Mouse (Mus musculus): ENCODE results near the gene Auts2. TPM values are rescaled to one million over a fixed set of nuclear protein-coding genes. Genes with fewer than 3 reads are reported as not detected.
A peak's percentile ranks its signal among the peaks of the same experiment; 100 is the strongest.

Gene Auts2
- total RNA-seq, 2 experiments from 2014 or later: 28.8 to 35.3 TPM

DNA sequence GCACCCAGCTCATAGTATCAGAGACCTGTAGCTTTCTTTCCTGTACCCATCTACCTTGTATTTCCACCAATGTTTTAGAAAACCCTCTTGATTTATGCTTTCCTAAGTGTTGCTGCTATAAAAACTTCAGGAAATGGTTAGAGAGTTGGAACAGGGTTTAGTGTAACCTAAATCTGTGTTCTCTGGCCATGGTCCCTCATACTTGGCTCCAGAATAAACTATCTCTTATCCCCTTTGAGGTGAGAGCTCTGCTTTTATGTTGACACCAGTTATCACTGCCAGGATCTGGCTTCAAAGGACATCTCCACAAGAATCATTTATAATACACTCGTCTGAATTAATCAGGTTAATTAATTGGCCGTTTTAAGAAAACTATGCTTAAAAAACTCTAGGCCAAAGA lies 714.5 kb downstream of the Auts2 start:
- intact Hi-C loops (cut with DNase I): no loop called here
- no peak for DNase-seq

DNA sequence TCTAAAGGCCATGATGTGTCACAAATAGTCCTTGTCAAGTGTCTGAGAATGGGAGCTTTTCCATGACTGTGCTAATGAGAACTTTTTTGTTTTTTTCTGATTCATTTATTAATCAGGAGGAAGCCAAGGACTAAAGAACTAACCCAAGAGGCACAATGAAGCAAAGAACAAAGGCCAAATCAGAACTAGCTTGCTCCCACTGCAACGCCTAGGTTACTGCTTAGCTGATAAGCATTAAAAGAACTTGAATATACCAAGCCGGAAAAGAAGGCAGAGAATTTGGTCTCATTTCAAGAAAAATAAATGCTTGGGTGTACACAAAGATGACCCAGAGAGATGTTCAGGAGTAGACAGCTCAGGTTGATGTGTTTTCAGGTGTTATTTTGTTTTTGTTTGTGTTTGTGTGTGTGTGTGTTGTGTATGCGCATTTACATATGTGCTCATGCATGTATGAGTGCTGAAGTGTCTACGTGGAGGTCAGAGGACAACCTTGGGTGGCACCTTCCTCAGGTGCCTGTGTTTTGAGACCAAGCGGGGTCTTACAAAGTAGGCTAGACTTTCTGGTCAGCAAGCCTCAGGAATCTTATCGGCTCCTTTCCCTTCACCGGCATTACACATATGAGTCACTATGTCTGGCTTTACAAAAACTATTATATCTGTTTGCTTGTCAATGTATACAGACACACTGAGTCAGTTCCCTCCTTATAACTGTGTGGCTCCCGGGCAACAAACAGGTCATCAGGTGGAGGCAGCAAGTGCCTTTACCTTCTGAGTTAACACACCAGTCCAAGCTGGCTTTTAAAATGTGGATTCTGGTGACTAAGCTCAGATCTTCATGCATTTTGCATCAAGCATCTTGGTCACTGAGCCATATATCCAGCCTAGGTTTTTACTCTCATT lies 716.5 kb downstream of the Auts2 start:
- DNase-seq: no peak
- intact Hi-C loops (cut with DNase I): no loop called here

DNA sequence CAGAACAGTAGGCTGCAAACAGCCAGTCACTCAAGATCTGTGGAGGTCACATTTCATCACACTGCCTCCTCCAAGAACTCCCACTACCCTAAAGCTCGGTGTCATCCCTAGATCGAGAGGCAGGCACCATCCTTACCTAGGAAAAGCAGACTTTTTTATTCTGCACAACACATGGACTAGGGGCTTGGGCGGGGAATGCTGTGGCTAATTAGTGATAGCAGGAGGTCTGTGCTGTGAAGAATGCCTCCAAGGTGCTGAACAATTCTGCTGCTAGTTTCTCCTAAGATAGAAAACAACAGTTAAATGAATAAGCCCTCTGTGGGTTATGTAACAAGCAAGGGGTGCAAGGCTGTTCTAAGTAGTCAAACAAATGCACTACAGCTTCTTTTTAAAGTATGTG lies 717.7 kb downstream of the Auts2 start:
- no peak for DNase-seq
- intact Hi-C loops (cut with DNase I): no loop called here

DNA sequence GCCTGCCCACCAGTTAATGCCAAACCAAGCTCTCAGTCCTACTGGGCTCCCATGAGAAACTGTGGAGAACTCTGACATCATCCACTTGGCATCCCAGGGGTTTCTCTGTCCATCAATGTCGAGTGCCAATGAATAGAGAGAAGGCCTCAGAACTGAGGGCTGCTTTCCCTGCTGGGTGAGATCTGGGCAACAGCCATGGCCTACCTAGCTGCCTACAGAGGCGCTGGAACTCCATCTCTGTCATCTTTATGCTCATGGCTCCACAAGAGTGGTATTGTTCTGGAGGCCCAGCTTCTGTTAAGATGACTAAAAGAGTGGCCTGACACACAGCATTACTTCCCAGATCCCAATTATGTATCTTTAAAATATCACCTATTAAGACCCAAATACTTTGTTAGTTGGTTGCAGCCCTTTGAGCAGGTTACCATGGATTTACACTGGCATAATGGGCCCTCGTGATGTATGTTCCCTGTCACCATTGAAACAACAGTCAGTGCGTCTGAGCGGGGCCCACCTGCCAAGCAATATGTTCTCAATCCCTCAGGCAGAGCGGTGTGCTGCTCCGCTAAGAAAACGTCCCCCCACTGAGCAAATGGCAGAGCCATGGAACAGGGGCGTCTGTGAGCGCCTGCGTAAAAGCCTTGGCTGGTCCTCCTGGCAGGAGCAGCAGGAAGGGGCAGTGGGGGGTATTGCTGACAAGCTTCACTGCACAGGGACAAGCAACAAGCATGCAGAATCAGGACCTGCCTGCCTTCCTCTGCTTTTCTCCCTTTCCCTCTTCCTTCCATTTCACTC lies 718.8 kb downstream of the Auts2 start:
- no peak for DNase-seq
- intact Hi-C loops (cut with DNase I): no loop called here

DNA sequence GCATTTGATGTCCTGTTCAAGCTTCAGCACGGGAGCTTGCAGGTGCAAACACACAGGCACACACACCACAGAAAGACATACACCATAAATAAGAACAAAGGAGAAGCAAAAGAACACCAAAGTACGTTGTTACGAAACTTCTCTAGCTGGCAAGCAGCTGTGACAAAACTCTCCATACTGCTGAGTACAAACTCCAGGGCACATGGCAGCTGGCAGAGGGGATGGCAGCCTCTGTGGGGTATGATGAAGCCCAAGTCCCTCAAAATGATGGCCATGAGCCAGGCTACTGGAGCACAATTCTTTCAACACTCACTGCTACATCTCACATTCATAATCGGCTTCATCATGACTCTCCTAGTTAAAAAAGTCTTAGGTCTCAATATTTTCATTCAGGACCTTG lies 721.7 kb downstream of the Auts2 start:
- DNase-seq: no peak
- intact Hi-C loops (cut with DNase I): no loop called here

DNA sequence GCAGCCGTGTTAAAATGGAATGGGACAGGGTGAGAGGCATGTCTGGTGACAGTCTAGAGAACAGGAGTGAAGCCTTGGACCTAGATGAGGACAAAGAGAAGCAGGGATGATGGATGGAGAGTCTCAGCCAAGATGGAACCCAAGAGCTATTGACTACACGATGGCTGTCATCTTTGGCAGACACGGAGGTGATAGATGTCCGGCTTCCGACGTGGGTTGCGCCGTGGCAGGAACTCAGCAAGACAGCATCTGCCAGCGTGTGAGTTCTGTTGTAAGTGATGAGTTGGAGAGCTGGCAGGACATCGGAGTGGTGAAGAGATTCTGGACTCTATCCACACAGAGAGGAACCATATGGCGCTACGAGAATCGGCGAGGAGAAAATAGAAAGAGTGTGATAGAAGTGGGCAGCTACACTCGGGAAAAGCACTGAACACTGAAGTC lies 723.9 kb downstream of the Auts2 start:
- peak in 1 of 2 experiments; percentile 11 for DNase-seq
- intact Hi-C loops (cut with DNase I): no loop called here

DNA sequence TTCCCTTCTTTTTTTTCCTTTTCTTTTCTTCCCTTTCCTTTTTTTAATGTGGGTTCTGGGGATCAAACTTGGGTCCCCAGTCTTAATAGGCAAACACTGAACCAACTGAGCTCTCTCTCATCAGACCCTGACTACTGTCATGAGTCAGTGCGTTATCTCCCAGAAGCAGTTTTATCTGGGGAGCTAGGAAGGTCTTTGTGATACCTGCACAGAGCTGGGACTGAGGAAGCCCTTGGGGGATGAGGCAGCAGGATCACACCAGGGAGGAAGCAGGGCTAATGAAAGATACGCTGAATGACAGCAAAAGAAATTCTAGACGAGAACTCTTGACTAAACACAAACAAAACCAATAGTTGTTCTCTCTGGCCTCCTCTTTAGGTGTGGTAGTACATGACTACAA lies 727.6 kb downstream of the Auts2 start:
- intact Hi-C loops (cut with DNase I): no loop called here
- no peak for DNase-seq

DNA sequence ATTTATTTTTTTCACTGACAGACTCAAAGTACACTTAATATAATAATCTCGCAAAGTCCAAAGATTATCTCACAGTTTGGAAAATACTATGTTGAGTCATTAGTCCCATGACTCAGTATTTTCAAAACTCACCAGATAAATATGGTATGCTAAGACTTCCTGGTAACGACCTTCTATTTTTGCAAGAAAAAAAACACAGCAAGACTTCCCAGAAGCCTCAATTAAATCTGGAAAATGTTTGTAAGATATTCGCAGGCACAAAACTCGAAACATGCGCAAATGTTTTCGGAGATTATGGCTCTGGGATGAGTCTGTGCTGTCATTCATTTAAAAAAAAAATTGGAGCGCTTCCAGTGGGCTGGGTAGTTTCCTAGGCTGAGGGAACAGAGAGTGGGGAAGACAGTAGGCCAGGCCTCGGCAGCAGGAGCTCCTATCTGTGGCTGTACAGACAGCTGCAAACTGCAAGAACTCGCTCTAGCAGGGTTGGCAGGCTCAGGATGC lies 728.6 kb downstream of the Auts2 start:
- peak; percentile 25 to 58 for DNase-seq
- intact Hi-C loops (cut with DNase I): no loop called here

DNA sequence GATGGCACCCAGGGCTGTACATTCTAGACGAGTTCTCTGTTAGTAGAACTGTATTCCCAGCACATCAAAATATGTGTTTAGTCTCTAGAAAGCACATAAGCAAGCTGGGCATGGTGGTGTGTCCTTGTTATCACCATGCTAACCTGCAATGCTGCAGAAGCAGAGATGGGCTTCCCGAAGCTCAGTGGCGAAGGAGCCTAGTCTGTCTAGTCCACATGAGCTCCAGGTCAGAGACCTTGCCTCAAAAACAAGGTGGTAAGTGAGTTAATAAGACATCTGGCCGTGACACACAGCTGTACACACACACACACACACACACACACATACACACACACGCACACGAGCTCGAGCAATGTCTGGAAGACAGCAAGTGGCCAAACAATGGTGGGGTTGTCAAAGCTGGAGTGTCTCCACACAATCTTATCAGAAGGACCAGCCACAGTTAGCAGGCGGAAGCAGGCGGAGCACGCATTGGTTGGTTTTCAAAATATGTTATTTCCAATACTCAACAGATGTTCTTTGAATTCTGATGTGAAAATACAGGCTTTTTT lies 729.1 kb downstream of the Auts2 start:
- intact Hi-C loops (cut with DNase I): no loop called here
- DNase-seq: peak; percentile 35 to 51

DNA sequence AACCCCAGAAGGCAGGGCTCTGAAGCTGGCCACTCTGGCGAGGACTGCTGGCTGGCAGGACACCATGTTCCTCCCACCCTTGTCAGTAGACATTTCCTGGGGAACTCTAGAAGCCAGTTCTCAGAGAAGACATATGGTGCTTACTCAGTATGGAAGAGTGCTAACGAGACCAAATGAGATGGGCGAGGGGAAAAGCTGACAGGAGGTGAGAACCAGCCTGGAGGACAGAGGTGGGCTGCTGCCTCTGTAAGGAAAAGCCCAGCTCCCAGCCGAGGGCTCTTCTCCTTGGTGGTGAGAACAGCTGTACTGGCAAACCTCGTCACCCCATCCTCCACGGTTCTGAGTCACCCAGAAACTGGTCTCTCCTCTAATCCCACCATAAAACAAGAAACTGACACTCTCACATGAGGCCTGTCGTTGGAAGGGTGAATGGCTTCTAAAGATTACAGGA lies 729.8 kb downstream of the Auts2 start:
- intact Hi-C loops (cut with DNase I): no loop called here
- peak; percentile 32 to 38 for DNase-seq

DNA sequence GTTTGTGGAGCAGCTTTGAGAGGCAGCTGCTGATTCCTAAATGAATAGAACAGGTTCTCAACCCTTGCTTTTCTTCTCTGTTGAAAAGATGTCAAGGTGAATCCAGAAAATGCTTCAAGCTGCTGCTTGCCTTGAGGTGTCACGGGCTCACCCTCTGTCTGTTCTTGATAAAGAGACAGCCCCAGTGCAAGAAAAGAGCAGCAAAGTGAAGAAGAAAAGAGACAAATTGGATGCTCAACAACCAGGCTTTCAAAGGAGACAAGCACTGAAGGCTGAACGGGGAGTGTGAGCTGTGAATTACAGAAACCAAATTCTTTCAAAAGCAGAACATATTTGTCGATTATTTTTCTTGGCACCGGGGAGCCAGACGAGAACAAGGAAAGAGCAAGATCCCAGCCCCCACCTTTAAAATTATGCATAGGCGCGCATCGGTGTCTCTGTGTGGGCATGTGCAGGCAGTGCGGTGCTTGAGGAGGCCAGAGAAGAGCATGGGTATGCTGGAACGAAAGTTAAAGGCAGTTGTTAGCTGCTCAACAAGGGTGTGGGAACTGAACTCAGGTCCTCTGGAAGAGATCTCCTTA lies 730.6 kb downstream of the Auts2 start:
- intact Hi-C loops (cut with DNase I): no loop called here

DNA sequence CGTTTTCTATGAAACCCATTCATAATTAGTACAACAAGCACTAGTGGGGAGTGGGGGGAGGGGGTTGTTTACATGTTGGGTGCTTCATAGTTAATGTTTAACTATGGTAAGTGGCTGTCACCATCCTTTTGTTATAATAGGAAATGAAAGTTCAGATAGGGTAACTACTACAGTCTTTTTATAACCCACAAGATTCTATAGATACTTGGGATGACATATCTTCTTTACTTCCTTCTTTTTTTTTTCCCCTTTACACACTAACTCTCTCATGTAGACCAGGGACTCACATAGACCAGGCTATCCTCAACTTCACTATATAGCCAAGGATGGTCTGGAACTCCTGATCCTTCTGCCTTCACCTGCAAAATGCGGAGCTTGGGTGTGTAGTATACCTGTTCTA lies 736.8 kb downstream of the Auts2 start:
- no peak for DNase-seq
- intact Hi-C loops (cut with DNase I): no loop called here

More for the DNA sequence above, 730.6 kb downstream of the Auts2 start:
- DNase-seq: peak in 1 of 2 experiments; percentile 18

DNA sequence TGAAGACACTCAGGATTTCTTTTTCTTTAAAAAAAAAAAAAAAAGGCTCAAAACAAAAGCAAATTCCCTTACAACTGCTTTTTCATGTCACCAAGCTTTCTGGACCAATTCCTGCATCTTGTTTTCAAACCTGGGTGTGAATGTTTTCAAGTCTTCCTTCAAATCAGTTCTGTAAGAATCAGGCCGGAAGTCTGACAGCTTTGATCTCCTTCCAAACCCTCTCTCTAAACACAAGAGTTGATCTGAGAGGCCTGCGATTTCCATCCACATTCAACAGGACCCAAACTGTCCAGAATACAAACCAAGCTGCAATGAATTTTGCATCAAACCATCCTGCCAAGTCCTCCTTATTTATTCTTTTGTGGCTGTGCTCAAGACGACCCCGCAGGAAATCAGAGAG lies 737.9 kb downstream of the Auts2 start:
- intact Hi-C loops (cut with DNase I): no loop called here

DNA sequence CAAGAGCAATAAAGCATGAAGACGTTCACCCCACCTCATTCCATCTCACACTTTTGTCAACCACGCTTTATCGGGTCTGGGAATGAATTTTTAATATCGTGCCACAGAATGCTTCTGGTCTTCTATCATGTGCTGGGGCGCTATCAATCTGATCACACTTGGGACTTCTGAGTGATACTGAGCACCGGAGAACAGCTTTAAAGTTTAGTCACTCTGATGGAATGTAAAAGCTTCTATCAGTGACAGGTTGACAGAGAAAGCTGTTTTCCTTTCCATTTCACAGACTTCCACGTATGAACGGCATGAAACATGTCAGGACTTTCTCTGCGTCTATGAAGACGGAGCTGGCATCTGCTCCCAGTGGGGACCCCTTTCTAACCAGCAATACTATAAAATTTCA lies 739.5 kb downstream of the Auts2 start:
- intact Hi-C loops (cut with DNase I): no loop called here
- no peak for DNase-seq

More for the DNA sequence above, 737.9 kb downstream of the Auts2 start:
- no peak for DNase-seq

DNA sequence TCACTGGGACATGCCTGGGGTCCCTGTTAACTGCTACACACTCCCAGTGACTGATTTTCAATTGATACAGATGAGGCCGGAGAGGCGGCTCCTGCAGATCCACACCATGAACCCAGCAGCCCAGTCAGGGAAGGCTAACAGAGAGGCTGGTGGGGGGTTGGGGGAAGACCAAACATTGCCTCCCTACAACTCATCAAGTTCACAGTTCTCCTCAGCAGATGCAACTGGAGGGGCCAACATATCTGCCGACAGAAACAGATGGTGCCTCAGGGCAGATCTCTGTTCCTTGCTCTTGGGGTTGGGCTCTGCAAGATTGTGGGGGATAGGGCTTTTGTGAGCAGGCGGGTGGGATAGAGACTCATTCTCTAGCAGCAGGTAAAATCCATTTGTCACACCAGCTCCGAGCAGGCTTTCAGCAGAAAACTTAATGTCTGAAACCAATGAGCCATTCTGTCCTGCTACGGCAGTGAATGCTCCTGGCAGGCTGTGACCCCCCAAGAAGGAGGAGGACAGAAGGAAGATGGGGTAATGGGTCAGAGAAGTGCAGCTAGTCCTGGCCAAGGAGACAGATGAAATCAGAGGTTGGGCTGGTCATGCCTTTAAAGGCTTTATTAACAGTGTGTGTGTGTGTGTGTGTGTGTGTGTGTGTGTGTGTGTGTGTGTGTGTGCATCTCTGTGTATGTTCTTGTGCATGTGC lies 740.7 kb downstream of the Auts2 start:
- intact Hi-C loops (cut with DNase I): no loop called here
- DNase-seq: no peak

DNA sequence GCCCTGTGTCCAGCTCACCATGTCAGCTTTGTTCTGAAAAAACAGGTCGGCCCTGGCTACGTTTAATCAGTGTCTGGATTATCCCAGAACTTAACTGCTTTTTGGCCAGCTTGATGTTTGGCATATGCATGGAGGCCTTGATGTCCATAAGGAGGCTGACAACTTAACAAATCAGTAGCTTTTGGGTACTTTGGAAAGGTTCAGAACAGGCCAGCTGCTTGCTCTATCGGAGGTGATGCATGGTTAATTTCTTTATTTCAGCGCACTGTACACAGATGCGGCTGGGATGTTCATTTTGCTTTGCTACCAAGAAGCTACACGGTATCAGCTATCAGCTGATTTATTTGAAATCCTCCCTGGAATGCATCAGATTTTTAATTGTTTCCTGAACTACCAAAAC lies 741.2 kb downstream of the Auts2 start:
- intact Hi-C loops (cut with DNase I): no loop called here
- no peak for DNase-seq

DNA sequence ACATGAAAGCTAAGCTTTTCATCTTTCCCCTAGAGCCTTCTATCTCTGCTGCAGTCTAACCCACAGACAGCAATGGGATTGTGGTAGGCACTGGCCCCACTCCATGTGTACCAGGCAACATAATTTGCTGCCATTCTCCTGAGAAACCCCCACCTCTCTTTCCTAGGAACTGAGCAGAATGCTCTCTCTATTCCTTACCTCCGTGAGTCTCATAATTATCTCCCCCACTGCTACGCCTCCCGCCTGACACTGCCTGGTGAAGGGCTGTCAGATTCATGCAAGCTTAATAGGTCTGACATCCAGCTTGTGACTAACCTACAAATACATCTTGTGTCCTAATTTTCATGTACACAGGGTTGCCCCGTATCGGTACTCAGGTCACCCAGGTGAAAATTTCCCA lies 744.8 kb downstream of the Auts2 start:
- DNase-seq: no peak
- intact Hi-C loops (cut with DNase I): no loop called here

DNA sequence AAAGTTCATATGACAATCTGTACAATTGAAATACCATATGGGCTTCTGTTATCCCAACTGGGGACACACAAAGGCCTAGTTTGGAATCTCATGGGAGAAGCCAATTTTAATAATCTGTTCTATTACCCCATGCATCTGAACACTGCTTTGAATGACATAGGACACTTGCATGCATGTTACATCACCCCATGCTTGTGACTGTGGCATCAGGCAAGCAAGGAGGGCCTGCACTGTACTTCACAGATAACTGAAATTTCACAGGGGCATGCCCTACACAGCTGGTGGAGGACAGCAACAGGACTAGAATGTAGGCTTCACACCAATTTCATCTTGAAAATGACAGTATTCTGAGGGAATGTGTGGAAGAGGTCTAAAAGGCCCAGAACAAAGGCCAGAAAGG lies 746.1 kb downstream of the Auts2 start:
- DNase-seq: no peak
- intact Hi-C loops (cut with DNase I): no loop called here

DNA sequence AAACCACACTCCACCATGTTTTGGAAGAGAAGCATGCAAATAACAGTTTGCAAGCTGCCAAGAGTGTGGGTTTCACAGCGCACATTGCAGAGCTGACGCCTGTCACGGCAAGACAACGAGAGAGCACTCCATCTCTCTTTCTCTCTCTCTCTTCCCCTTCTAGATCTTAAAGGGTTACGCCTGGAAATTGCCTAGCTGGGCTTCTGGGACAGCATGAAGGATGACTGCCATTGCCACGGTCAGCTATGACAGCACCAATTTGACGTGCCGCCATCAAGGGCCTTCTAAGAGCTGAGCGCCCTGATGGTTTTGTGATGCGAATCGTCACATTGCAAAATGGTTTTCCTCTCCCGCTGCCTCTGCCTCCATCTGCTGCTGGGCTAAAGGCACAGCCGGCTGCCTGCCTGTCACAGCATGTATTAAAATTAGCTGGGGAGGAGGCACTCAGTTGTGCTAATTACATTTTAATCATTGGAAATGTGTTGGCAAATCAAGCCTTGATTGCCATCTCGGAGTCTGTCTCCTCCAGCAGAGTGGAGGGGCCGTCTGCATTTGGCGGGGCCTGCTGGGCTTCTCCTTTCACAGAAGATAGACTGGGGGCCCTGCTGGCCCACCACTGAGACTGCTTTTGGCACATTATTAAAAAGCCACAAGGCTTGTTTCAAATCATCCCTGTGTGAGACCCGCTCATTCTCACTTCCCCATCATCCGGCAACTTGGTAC lies 748.6 kb downstream of the Auts2 start:
- no peak for DNase-seq
- intact Hi-C loops (cut with DNase I): no loop called here

DNA sequence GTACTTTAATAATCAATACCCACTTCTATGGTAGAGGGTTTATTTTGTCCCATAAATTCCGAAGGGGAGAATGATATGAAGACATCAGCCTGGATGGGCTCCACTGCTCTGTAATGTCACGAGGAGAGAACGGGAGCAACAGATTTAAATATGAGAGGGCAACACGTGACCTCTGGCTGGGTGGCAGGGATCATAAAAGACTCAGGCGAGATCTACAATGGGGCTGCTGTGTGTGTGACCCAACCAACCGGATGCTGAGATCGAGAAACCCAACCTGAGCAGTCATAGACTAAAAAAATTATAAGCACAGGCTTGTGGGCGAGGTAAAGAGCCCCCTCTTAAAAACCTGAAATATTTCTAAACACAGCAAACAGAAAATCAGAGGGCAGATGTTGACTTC lies 753.5 kb downstream of the Auts2 start:
- intact Hi-C loops (cut with DNase I): no loop called here
- no peak for DNase-seq
